27 mouse cellular contexts compared by ENCODE assay signal in genomic region chr10:53343384-53343783, GRCm38 (mm10). TPM values are rescaled to one million over a fixed set of nuclear protein-coding genes. Genes with fewer than 3 reads are reported as not detected.
DNase-seq lines count a peak whose midpoint lies in the region; ATAC-seq and TF ChIP-seq lines count a peak whose summit lies in the region.
"Had no signal": no experiment of that assay in that cellular context is flagged by ENCODE, and none has a peak within 500 bp of the region (broad histone marks: within the 10 kb centered on the region; RNA-seq: fewer than 3 reads in every experiment).

No protein-coding gene starts in this region.

- peak overlapping the region; percentile 9; the same call in 1 of the 2 replicates for H3K27ac ChIP-seq in gastrocnemius, adult 2 months
- H3K27ac ChIP-seq in heart, embryonic 13.5 days (replicated peaks): peak overlapping the region; percentile 84
- H3K27ac ChIP-seq in midbrain, embryonic 11.5 days (ENCODE audit: low read depth, low read length): no peak overlapping the region
- no peak overlapping the region for H3K27ac ChIP-seq in midbrain, postnatal 0 days (ENCODE audit: low read depth, low read length)
- H3K27ac ChIP-seq in midbrain, embryonic 15.5 days: no peak overlapping the region
- H3K27ac ChIP-seq: embryonic facial prominence, embryonic 15.5 days; forebrain, embryonic 12.5 days; kidney, postnatal 0 days; limb, embryonic 13.5 days; midbrain, embryonic 12.5 days; stomach, embryonic 15.5 days had no signal

- H3K9me3 ChIP-seq in heart, embryonic 13.5 days: no peaks in the 10 kb centered on the region
- H3K9me3 ChIP-seq in midbrain, embryonic 11.5 days (ENCODE audit: control insufficient read depth, low read length): no peaks in the 10 kb centered on the region
- H3K9me3 ChIP-seq in midbrain, postnatal 0 days (ENCODE audit: low read length): no peaks in the 10 kb centered on the region
- H3K9me3 ChIP-seq in midbrain, embryonic 15.5 days: no peaks in the 10 kb centered on the region
- H3K9me3 ChIP-seq: embryonic facial prominence, embryonic 15.5 days; forebrain, embryonic 12.5 days; G1E; limb, embryonic 13.5 days; midbrain, embryonic 12.5 days; stomach, embryonic 15.5 days had no signal

- no peak for TF ChIP-seq CTCF in gastrocnemius, adult 2 months (IDR thresholded peaks at IDR 0.05)
- TF ChIP-seq CTCF in midbrain, postnatal 0 days (IDR thresholded peaks at IDR 0.05): no peak

- intact Hi-C loops in gastrocnemius, adult 2 months (cut with DNase I): loop anchor here (10.0 kb wide), 1 partner anchor 251 kb away; the partner anchor contains the start of gene Asf1a
- intact Hi-C loops in gastrocnemius, postnatal 36 days (cut with DNase I): loop anchor here (5.0 kb wide), 1 partner anchor 231 kb away; no protein-coding TSS in a partner anchor

- peak overlapping the region; percentile 83 for H3K9ac ChIP-seq in heart, embryonic 13.5 days
- H3K9ac ChIP-seq in midbrain, embryonic 11.5 days (ENCODE audit: low read length): no peak overlapping the region
- no peak overlapping the region for H3K9ac ChIP-seq in midbrain, postnatal 0 days (replicated peaks; ENCODE audit: low read length, poor library complexity, severe bottlenecking)
- H3K9ac ChIP-seq in midbrain, embryonic 15.5 days: no peak overlapping the region
- H3K9ac ChIP-seq: embryonic facial prominence, embryonic 15.5 days; forebrain, embryonic 12.5 days; forebrain, postnatal 0 days; limb, embryonic 13.5 days; midbrain, embryonic 12.5 days; stomach, embryonic 15.5 days had no signal

- 26% methylated on average over 6 of the region's 6 CpGs for WGBS in heart, embryonic 13.5 days
- WGBS in midbrain, embryonic 11.5 days: 88% methylated on average over 6 of the region's 6 CpGs
- WGBS in midbrain, postnatal 0 days: 78% methylated on average over 6 of the region's 6 CpGs
- WGBS in midbrain, embryonic 15.5 days: 81% methylated on average over 6 of the region's 6 CpGs

- DNase-seq in gastrocnemius, adult 2 months: no peak
- DNase-seq in gastrocnemius, postnatal 36 days: no peak
- DNase-seq in heart, adult 11 months: no peak
- DNase-seq in midbrain, embryonic 11.5 days (ENCODE audit: low spot score, missing footprints): peak; percentile 26
- no peak for DNase-seq in midbrain, postnatal 0 days (ENCODE audit: low spot score)
- no peak for DNase-seq in kidney, adult 8-10 months
- DNase-seq: adrenal gland, adult 8-10 months; cerebellum, adult 2 months; cerebellum, postnatal 14 days; forebrain, postnatal 0 days; gastrocnemius, postnatal 10 days; right cerebral cortex, postnatal 14 days; thymus, adult 18-20 months; thymus, postnatal 36 days had no signal

- H3K4me3 ChIP-seq in gastrocnemius, adult 2 months: peak overlapping the region; percentile 44; the same call in 1 of the 2 replicates
- H3K4me3 ChIP-seq in heart, embryonic 13.5 days: peak overlapping the region; percentile 60
- H3K4me3 ChIP-seq in midbrain, embryonic 11.5 days (ENCODE audit: low read depth, low read length): no peak overlapping the region
- H3K4me3 ChIP-seq in midbrain, postnatal 0 days (ENCODE audit: low read depth, low read length): no peak overlapping the region
- H3K4me3 ChIP-seq in midbrain, embryonic 15.5 days: no peak overlapping the region
- H3K4me3 ChIP-seq: embryonic facial prominence, embryonic 15.5 days; forebrain, embryonic 12.5 days; limb, embryonic 13.5 days; midbrain, embryonic 12.5 days; stomach, embryonic 15.5 days had no signal

- H3K36me3 ChIP-seq in heart, embryonic 13.5 days: peaks cover 26% of the 10 kb centered on the region
- no peaks in the 10 kb centered on the region for H3K36me3 ChIP-seq in midbrain, embryonic 11.5 days (ENCODE audit: control insufficient read depth, insufficient read depth, low read length)
- no peaks in the 10 kb centered on the region for H3K36me3 ChIP-seq in midbrain, postnatal 0 days (ENCODE audit: insufficient read depth, low read length)
- no peaks in the 10 kb centered on the region for H3K36me3 ChIP-seq in midbrain, embryonic 15.5 days (replicated peaks)
- H3K36me3 ChIP-seq: forebrain, embryonic 12.5 days; G1E; stomach, embryonic 15.5 days had no signal

- peak overlapping the region; percentile 65 for H3K4me2 ChIP-seq in heart, embryonic 13.5 days
- no peak overlapping the region for H3K4me2 ChIP-seq in midbrain, embryonic 11.5 days
- H3K4me2 ChIP-seq in midbrain, postnatal 0 days (ENCODE audit: low read depth, low read length, poor library complexity, severe bottlenecking): no peak overlapping the region
- no peak overlapping the region for H3K4me2 ChIP-seq in midbrain, embryonic 15.5 days
- H3K4me2 ChIP-seq: embryonic facial prominence, embryonic 15.5 days; forebrain, embryonic 12.5 days; limb, embryonic 13.5 days; liver, embryonic 11.5 days; midbrain, embryonic 12.5 days; stomach, embryonic 15.5 days had no signal

- H3K4me1 ChIP-seq in heart, embryonic 13.5 days: peaks cover 7% of the 10 kb centered on the region
- no peaks in the 10 kb centered on the region for H3K4me1 ChIP-seq in midbrain, embryonic 11.5 days (ENCODE audit: control insufficient read depth, insufficient read depth, low read length)
- H3K4me1 ChIP-seq in midbrain, postnatal 0 days (ENCODE audit: insufficient read depth, low read length): no peaks in the 10 kb centered on the region
- peaks cover under 1% of the 10 kb centered on the region; the same call in 1 of the 2 replicates for H3K4me1 ChIP-seq in midbrain, embryonic 15.5 days
- H3K4me1 ChIP-seq: forebrain, embryonic 12.5 days; midbrain, embryonic 12.5 days had no signal

- ATAC-seq in heart, embryonic 13.5 days (ENCODE audit: extremely low read depth, insufficient number of reproducible peaks, low FRiP score, low TSS enrichment): no peak
- ATAC-seq in midbrain, embryonic 11.5 days (ENCODE audit: low FRiP score): no peak
- no peak for ATAC-seq in midbrain, postnatal 0 days (ENCODE audit: low FRiP score)
- no peak for ATAC-seq in midbrain, embryonic 15.5 days (replicated peaks)
- ATAC-seq: forebrain, postnatal 0 days; hindbrain, embryonic 16.5 days had no signal

- H3K27me3 ChIP-seq in heart, embryonic 13.5 days (replicated peaks): no peaks in the 10 kb centered on the region
- H3K27me3 ChIP-seq in midbrain, embryonic 11.5 days (ENCODE audit: control insufficient read depth, insufficient read depth, low read length): no peaks in the 10 kb centered on the region
- no peaks in the 10 kb centered on the region for H3K27me3 ChIP-seq in midbrain, postnatal 0 days (ENCODE audit: insufficient read depth, low read length)
- H3K27me3 ChIP-seq in midbrain, embryonic 15.5 days (replicated peaks): no peaks in the 10 kb centered on the region
- H3K27me3 ChIP-seq: embryonic facial prominence, embryonic 15.5 days; forebrain, embryonic 12.5 days; limb, embryonic 13.5 days; midbrain, embryonic 12.5 days; stomach, embryonic 15.5 days had no signal

RNA-seq across cellular contexts. Expression of gene Pln, which starts 5.9 kb away (rescaled TPM):
- 10 to 100 TPM in 1 of 2 experiments, 1 to 10 TPM in 1; 7.6 to 25.9 TPM for total RNA-seq in gastrocnemius, adult 2 months (2021)
- 1 to 10 TPM; 4.5 to 7.9 TPM for total RNA-seq in gastrocnemius, postnatal 36 days (2021)
- polyA plus RNA-seq in heart, embryonic 13.5 days (2015; fragmentation: Nextera tagmentation; extraction: Ambion mirVana): 682 and 793 TPM in 2 replicates
- polyA plus RNA-seq in midbrain, embryonic 11.5 days (2014; fragmentation: Nextera tagmentation; extraction: Ambion mirVana): 1.1 and 1.4 TPM in 2 replicates
- not detected in 2 replicates for total RNA-seq in midbrain, postnatal 0 days (2014; rRNA removed)
- polyA plus RNA-seq in midbrain, postnatal 0 days (2015; fragmentation: Nextera tagmentation; extraction: Ambion mirVana): 0.20 and 0.32 TPM in 2 replicates
- 0.86 and 1.2 TPM in 2 replicates for polyA plus RNA-seq in midbrain, embryonic 15.5 days (2015; fragmentation: Nextera tagmentation; extraction: Ambion mirVana)
- total RNA-seq: G1E; megakaryocyte, adult 5-6 weeks; monocyte, adult 5-6 weeks had no signal
- polyA plus RNA-seq: G1E had no signal

RNA-seq across cellular contexts. Expression of gene Cep85l, which starts 36.4 kb away (rescaled TPM):
- 10 to 100 TPM; 45.6 to 62.4 TPM for total RNA-seq in gastrocnemius, adult 2 months (2021)
- total RNA-seq in gastrocnemius, postnatal 36 days (2021): 10 to 100 TPM; 61.9 to 66.6 TPM
- 3.1 and 3.6 TPM in 2 replicates for polyA plus RNA-seq in heart, embryonic 13.5 days (2015; fragmentation: Nextera tagmentation; extraction: Ambion mirVana)
- 3.8 and 4.4 TPM in 2 replicates for polyA plus RNA-seq in midbrain, embryonic 11.5 days (2014; fragmentation: Nextera tagmentation; extraction: Ambion mirVana)
- total RNA-seq in midbrain, postnatal 0 days (2014; rRNA removed): 14.3 and 15.2 TPM in 2 replicates
- 4.3 and 6.0 TPM in 2 replicates for polyA plus RNA-seq in midbrain, postnatal 0 days (2015; fragmentation: Nextera tagmentation; extraction: Ambion mirVana)
- polyA plus RNA-seq in midbrain, embryonic 15.5 days (2015; fragmentation: Nextera tagmentation; extraction: Ambion mirVana): 4.9 and 6.6 TPM in 2 replicates
- polyA plus RNA-seq: G1E had no signal

Comparison
In these comparisons a context has a peak if more than half of its experiments do, and no peak if none do; other contexts are left out.
1. H3K27ac ChIP-seq: peak in gastrocnemius, adult 2 months (single experiment) and heart, embryonic 13.5 days (single experiment); none in midbrain, embryonic 11.5 days (single experiment), midbrain, postnatal 0 days (single experiment) and midbrain, embryonic 15.5 days (single experiment).
2. H3K4me3 ChIP-seq: peak in gastrocnemius, adult 2 months (single experiment) and heart, embryonic 13.5 days (single experiment); none in midbrain, embryonic 11.5 days (single experiment), midbrain, postnatal 0 days (single experiment) and midbrain, embryonic 15.5 days (single experiment).
3. RNA of gene Pln, which starts 5.9 kb away (polyA plus RNA-seq): 682 to 793 TPM in heart, embryonic 13.5 days; 1.1 to 1.4 TPM in midbrain, embryonic 11.5 days, 0.86 to 1.2 TPM in midbrain, embryonic 15.5 days and 0.20 to 0.32 TPM in midbrain, postnatal 0 days; every median in the first group is over 100 times any median in the second.